Mouse (Mus musculus): Measurements from ENCODE around the gene Nomo1.

Gene Nomo1

DNA sequence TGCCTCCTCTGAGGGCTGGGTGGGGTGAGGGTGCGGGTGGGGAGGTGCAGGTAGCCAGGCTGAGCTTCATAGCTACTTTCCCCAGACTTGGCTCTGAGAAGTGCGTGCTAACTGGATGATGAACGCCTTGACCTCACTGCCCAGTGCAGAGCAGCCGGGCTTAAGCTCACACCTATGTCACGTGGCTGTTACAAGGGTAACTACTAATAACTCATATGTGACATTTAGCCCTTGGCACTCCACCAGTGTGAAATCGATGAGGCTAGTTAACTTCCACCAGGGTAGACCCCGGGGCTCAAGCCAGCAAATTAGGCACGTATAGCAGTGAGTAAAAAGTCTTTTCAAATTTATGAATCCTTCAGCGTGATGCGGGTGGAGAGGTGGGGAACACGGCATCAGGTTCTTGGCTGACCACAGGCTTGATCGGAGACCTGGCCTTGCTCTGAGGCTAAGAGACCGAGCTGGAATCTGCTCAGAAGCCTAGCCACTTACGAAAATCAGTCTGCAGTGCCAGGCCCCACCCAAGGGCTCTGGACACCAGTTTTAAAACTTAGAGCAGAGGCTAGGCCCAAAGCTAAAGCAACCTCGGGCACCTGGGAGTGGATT is 77.8 kb downstream of the Nomo1 start:
- ChIA-PET POLR2A (interaction anchor here in 2 of 4 experiments (0.6 to 1.5 kb wide), 3 partner anchors 8 to 868 kb away, joined by 3 to 5 read pairs (median 5); no protein-coding TSS in a partner anchor), CTCF (no interaction called here)

DNA sequence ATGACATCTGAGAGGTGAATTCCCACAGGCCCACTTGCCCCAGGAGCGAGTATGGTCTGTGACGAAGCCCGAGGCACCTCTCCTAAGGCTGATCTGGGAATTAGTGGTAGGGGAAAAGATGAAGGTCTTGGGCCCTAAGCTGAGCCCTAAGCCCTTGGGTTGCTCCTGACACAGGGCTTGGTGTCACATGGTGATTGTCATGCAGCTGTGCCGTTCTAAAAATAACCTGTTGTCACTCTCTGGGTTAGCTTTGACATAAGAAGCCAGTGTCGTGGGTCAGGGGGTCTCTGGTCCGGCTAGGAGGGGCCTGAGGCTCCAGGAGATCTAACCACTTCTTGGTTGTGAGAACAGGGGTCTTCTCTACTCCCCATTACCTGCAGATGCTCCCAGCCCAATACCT is 78.4 kb downstream of the Nomo1 start:
- ChIA-PET CTCF (no interaction called here), POLR2A (interaction anchor here in 2 of 4 experiments (0.6 to 1.5 kb wide), 4 partner anchors 9 to 869 kb away, joined by 3 to 5 read pairs (median 4); no protein-coding TSS in a partner anchor)

GRCm38 (mm10) chr7:46113435-46113834 is 79.9 kb downstream of the Nomo1 start:
- CTCF ChIA-PET: no interaction called here
- POLR2A ChIA-PET: no interaction called here

- ChIA-PET CTCF (interaction anchor here in 1 of 4 experiments (0.7 kb wide), 1 partner anchor 281 kb away, joined by 3 read pairs; no protein-coding TSS in a partner anchor), POLR2A (interaction anchor here in 1 of 4 experiments (0.6 to 1.4 kb wide), 2 partner anchors 12 to 19 kb away, joined by 3 to 4 read pairs; no protein-coding TSS in a partner anchor)
Observed at GRCm38 (mm10) chr7:46116118-46116581, 82.7 kb downstream of the Nomo1 start.

GRCm38 (mm10) chr7:46117035-46117434 is 83.5 kb downstream of the Nomo1 start:
- CTCF ChIA-PET: no interaction called here

DNA sequence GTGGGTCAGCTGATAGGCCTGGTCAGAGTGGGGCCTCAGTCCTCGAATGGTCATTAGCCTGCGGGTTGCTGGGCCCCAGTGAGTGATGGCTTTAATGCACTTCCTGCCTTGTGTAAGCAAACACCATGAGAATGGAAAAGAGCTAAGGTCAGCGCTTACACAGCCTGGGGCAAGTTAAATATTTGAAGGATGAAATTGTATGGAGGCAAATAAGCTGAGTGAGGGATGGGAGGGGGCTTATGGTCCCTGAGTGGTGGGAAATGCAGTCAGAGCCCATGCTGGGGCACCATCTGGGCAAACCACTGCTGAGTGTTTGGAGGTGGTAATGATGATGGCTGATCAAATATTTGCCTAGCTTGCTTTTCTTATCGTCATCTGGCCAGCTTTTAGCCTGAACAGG is 89.5 kb downstream of the Nomo1 start:
- POLR2A ChIA-PET: interaction anchor here in 1 of 4 experiments (0.7 to 1.3 kb wide), 2 partner anchors 10 to 14 kb away, joined by 3 to 4 read pairs; no protein-coding TSS in a partner anchor
- CTCF ChIA-PET: no interaction called here

More at GRCm38 (mm10) chr7:46117035-46117434, 83.5 kb downstream of the Nomo1 start:
- POLR2A ChIA-PET: interaction anchor here in 1 of 4 experiments (0.6 kb wide), 1 partner anchor 154 kb away, joined by 3 read pairs; no protein-coding TSS in a partner anchor

GRCm38 (mm10) chr7:46124460-46124859 is 91.0 kb downstream of the Nomo1 start:
- ChIA-PET CTCF (no interaction called here), POLR2A (interaction anchor here in 1 of 4 experiments (0.6 kb wide), 1 partner anchor 377 kb away, joined by 3 read pairs; no protein-coding TSS in a partner anchor)

- POLR2A ChIA-PET: interaction anchor here in 1 of 4 experiments (0.6 kb wide), 1 partner anchor 333 kb away, joined by 4 read pairs; no protein-coding TSS in a partner anchor
- CTCF ChIA-PET: no interaction called here
Observed at GRCm38 (mm10) chr7:46125340-46125739, 91.8 kb downstream of the Nomo1 start.

DNA sequence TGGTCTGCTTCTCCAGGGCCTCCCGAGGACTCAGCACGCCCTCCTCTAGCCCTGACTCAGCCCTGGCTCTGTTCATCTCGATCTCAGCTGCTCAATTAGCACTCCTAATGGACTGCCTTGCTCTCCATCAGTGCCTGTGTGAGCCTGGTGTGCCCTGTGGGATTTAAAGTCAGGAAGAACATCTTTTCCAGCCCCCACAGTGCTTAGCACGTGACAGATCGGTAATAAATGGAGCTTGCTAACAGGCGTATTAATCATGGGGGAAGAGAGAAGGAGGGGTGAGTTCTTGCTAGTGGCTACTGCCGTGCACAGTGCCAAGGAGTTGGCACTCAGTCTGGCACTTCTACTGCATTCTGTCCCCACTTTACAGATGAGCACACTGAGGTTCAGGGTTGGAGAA is 94.7 kb downstream of the Nomo1 start:
- CTCF ChIA-PET: no interaction called here
- POLR2A ChIA-PET: interaction anchor here in 1 of 4 experiments (0.6 to 1.4 kb wide), 3 partner anchors 10 to 147 kb away, joined by 3 to 6 read pairs (median 5); partner anchors contain the start of gene Nomo1

DNA sequence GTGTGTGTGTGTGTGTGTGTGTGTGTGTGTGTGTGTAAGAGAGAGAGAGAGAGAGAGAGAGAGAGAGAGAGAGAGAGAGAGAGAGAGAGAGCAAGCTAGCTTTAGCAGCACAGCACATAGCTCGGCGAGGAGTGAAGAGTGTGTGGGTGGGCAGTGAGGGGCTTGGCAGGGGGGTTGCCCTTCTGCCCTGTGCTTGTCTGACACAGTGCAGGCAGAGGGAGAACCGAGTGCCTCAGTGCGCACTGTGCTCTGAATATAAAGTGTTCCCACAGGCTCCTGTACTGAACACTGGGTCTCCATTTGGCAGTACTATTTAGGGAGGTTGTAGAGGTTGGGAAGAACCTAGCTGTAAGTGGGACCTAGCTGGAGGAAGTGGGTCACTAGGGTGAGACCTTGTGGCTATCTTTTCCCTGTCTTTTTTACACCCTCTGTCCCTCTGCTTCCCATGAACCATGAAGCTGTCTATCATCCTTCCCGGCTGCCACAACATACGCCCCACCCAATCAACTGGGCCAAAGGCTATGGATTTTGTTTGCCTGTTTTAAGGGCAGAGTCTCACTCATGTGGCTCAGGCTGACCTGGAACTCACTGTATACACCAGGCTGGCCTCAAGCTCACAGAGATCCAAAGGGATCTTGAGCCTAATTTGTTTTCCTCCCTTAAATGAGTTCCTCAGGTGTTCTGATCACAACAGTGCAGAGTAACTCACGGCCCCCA is 96.1 kb downstream of the Nomo1 start:
- POLR2A ChIA-PET: interaction anchor here in 1 of 4 experiments (0.7 kb wide), 1 partner anchor 114 kb away, joined by 8 read pairs; no protein-coding TSS in a partner anchor
- CTCF ChIA-PET: interaction anchor here in 1 of 4 experiments (0.7 kb wide), 1 partner anchor 72 kb away, joined by 3 read pairs; no protein-coding TSS in a partner anchor

DNA sequence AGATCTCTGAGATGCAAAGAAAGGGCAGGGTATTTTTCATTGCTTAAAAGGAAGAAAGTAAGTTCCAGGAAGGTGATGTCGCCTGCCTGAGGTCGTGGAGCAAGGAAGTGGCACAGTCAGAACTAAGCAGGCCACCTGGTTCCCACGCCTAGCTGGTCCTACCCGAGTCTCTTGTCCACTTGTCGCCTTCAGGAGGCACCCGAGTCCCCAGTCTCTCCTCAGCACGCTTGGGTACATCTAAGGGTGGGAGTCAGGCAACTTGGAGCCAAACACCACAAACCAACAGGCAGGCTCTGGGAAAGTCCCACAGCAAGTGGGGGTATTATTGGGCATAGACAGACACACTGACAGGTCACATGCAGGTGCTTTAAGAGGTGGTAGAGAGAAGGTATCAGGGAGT is 97.2 kb downstream of the Nomo1 start:
- ChIA-PET POLR2A (no interaction called here), CTCF (no interaction called here)

DNA sequence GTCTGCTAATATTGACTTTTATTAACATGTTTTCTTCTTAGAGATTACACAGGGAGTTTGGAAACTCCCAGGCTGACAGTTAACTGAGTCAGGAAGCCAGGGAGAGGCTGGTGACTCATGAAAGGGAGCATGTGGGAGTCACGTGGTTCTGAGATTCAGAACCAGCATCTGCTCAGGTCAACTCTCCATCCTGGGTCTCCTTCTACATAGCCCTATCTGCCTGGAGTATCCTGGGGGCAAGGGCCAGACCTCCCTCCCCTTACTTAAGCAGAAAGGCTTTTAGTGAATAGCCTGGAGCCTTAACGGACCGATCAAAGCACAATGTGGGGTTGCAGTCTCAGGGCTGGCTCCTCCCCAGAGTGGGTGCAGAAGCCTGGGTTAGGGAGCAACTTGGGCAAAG is 97.8 kb downstream of the Nomo1 start:
- CTCF ChIA-PET: no interaction called here
- POLR2A ChIA-PET: interaction anchor here in 1 of 4 experiments (0.5 kb wide), 1 partner anchor 708 kb away, joined by 6 read pairs; no protein-coding TSS in a partner anchor

GRCm38 (mm10) chr7:46131806-46132205 is 98.3 kb downstream of the Nomo1 start:
- POLR2A ChIA-PET: interaction anchor here in 1 of 4 experiments (0.5 kb wide), 1 partner anchor 708 kb away, joined by 6 read pairs; no protein-coding TSS in a partner anchor
- CTCF ChIA-PET: no interaction called here

DNA sequence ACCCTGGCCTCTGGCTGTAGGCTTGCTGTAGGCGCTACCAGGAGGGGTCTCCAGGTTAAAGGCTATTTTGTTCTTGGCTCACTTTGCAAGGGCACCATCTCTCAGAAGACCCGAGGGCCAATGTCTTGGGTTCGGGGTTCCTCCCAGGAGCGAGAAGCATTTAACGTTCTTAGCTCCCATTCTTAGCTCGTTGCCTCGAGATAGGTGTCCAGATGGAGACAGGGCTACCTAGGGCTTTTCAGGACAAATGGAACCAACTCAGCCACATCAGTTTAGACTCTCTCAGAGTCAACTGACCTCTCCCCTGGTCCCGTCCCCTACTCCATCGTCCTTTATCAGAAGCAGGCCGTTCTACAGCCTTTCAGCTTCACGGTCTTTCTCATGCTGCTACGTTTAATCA is 98.7 kb downstream of the Nomo1 start:
- CTCF ChIA-PET: no interaction called here
- POLR2A ChIA-PET: no interaction called here
